Mouse (Mus musculus) embryonic fibroblast, embryonic 13.5 days (primary cell): Measurements from ENCODE around the gene Cbr1.
"Not testable (repeated sequence)": the region's sequence is repeated elsewhere in the genome, so short reads cannot be mapped to it uniquely, and the experiment has no call there.

Experiments used
- CTCF ChIP-seq: IDR thresholded peaks from 2 replicates; pipeline ENCODE4 v1.5.1; 2011; ENCODE audit warnings: mild to moderate bottlenecking, control low read depth, low read length, moderate library complexity, borderline replicate concordance; ENCODE audit not compliant: insufficient read depth
- POLR2A ChIP-seq: IDR thresholded peaks from 2 replicates; pipeline ENCODE4 v1.6.1; 2011; ENCODE audit warnings: low read depth, mild to moderate bottlenecking, control low read depth, low read length, moderate library complexity

- TF ChIP-seq POLR2A, CTCF: not testable (repeated sequence)
Measured at GRCm38 (mm10) chr16:93623759-93624158, 18.1 kb downstream of the Cbr1 start.
